Mouse (Mus musculus) embryonic fibroblast, embryonic 13.5 days (primary cell): ENCODE measurements around the gene Themis3.

Source experiments
- CTCF ChIP-seq: IDR thresholded peaks from 2 replicates; pipeline ENCODE4 v1.5.1; 2011; ENCODE audit warnings: mild to moderate bottlenecking, control low read depth, low read length, moderate library complexity, borderline replicate concordance; ENCODE audit not compliant: insufficient read depth
- POLR2A ChIP-seq: IDR thresholded peaks from 2 replicates; pipeline ENCODE4 v1.6.1; 2011; ENCODE audit warnings: low read depth, mild to moderate bottlenecking, control low read depth, low read length, moderate library complexity

GRCm38 (mm10) chr17:66550486-66550885 is 43.9 kb downstream of the Themis3 start:
- TF ChIP-seq CTCF (no peak), POLR2A (no peak)
